Mouse (Mus musculus) embryonic facial prominence, embryonic 15.5 days (tissue): Measurements from ENCODE around the gene Mapkapk3. TPM values are rescaled to one million over a fixed set of nuclear protein-coding genes. Genes with fewer than 3 reads are reported as not detected.

Experiments used
- ATAC-seq: fragments of 200-750 bp; cut with Nextera tagmentation; 2 replicates; pipeline ENCODE4 v1.8.0; 2017; ENCODE audit warnings: low read depth, moderate TSS enrichment; ENCODE audit not compliant: insufficient number of reproducible peaks, low FRiP score, low TSS enrichment
- H3K27ac ChIP-seq: fragments of 300-500 bp; sonication (generic); replicated peaks from 2 replicates; pipeline ENCODE4 v1.5.1; 2015; ENCODE audit warnings: mild to moderate bottlenecking, inconsistent platforms
- H3K27me3 ChIP-seq: fragments of 300-500 bp; sonication (generic); 2 replicates; pipeline ENCODE4 v1.6.1; 2015; ENCODE audit warnings: inconsistent platforms
- H3K36me3 ChIP-seq: fragments of 300-500 bp; sonication (generic); 2 replicates; pipeline ENCODE4 v1.6.1; 2015; ENCODE audit warnings: mild to moderate bottlenecking, inconsistent platforms
- H3K4me1 ChIP-seq: fragments of 300-500 bp; sonication (generic); 2 replicates; pipeline ENCODE4 v1.6.1; 2015; ENCODE audit warnings: inconsistent platforms
- H3K4me2 ChIP-seq: fragments of 300-500 bp; sonication (generic); replicated peaks from 2 replicates; pipeline ENCODE4 v1.6.1; 2015; ENCODE audit warnings: mild to moderate bottlenecking, inconsistent platforms
- H3K4me3 ChIP-seq: fragments of 300-500 bp; sonication (generic); replicated peaks from 2 replicates; pipeline ENCODE4 v1.5.1; 2015; ENCODE audit warnings: mild to moderate bottlenecking, inconsistent platforms
- H3K9ac ChIP-seq: fragments of 300-500 bp; sonication (generic); 2 replicates; pipeline ENCODE4 v1.6.1; 2015; ENCODE audit warnings: inconsistent platforms
- H3K9me3 ChIP-seq: fragments of 300-500 bp; sonication (generic); replicated peaks from 2 replicates; pipeline ENCODE4 v1.6.1; 2016; ENCODE audit warnings: inconsistent platforms
- whole genome bisulfite sequencing: fragments of 180-500 bp; shearing (Covaris S2); methylation state at CpG from one replicate; pipeline ENCODE4 v1.1.7; 2015; 5-methylcytosine and 5-hydroxymethylcytosine counted together
- polyA plus RNA-seq: library from polyadenylated mRNA; unstranded; fragments of >200 nt; fragmentation: Nextera tagmentation; extraction: Ambion mirVana; gene quantifications from 2 replicates; pipeline ENCODE4 v1.2.1, GENCODE M21; 2015

Mapkapk3 gene
- polyA plus RNA-seq, 1 experiment from 2014 or later: 24.0 TPM

- 0 out of 2 replicates have a peak, but pooled peaks cover 9% of the 10 kb centered on the region for H3K36me3 ChIP-seq
- H3K4me1 ChIP-seq: 0 out of 2 replicates have a peak, but pooled peaks cover 5% of the 10 kb centered on the region
- 52% methylated on average over 4 of the region's 4 CpGs for whole genome bisulfite sequencing
- no peak overlapping the region for H3K4me3 ChIP-seq
- no peaks in the 10 kb centered on the region for H3K27me3 ChIP-seq
- H3K9me3 ChIP-seq: no peaks in the 10 kb centered on the region
- no peak for ATAC-seq
- H3K27ac ChIP-seq: no peak overlapping the region
- H3K4me2 ChIP-seq: no peak overlapping the region
- H3K9ac ChIP-seq: no peak overlapping the region
These were observed 35.3 kb upstream of the Mapkapk3 start for GRCm38 (mm10) chr9:107324799-107325561.

GRCm38 (mm10) chr9:107323558-107323957 lies 33.9 kb upstream of the Mapkapk3 start:
- WGBS: 63% methylated on average over 6 of the region's 6 CpGs
- Histone ChIP-seq H3K36me3 (0 out of 2 replicates have a peak, but pooled peaks cover 6% of the 10 kb centered on the region), H3K27me3 (no peaks in the 10 kb centered on the region), H3K27ac (no peak overlapping the region), H3K9me3 (no peaks in the 10 kb centered on the region), H3K9ac (no peak overlapping the region), H3K4me2 (no peak overlapping the region), H3K4me1 (0 out of 2 replicates have a peak, but pooled peaks cover 5% of the 10 kb centered on the region), H3K4me3 (no peak overlapping the region)
- no peak for ATAC-seq

- Histone ChIP-seq H3K27me3 (no peaks in the 10 kb centered on the region), H3K36me3 (0 out of 2 replicates have a peak, but pooled peaks cover under 1% of the 10 kb centered on the region), H3K9me3 (no peaks in the 10 kb centered on the region), H3K4me3 (no peak overlapping the region), H3K27ac (no peak overlapping the region), H3K4me1 (0 out of 2 replicates have a peak, but pooled peaks cover 5% of the 10 kb centered on the region), H3K9ac (no peak overlapping the region), H3K4me2 (no peak overlapping the region)
- 72% methylated on average over 8 of the region's 8 CpGs for WGBS
- ATAC-seq: no peak
These were observed 32.9 kb upstream of the Mapkapk3 start for GRCm38 (mm10) chr9:107322461-107323050.

GRCm38 (mm10) chr9:107315791-107316190 lies 26.1 kb upstream of the Mapkapk3 start:
- 67% methylated on average over 2 of the region's 2 CpGs for WGBS
- Histone ChIP-seq H3K27ac (no peak overlapping the region), H3K27me3 (no peaks in the 10 kb centered on the region), H3K9me3 (no peaks in the 10 kb centered on the region), H3K4me3 (no peak overlapping the region), H3K4me2 (no peak overlapping the region), H3K9ac (no peak overlapping the region), H3K4me1 (peaks cover 6% of the 10 kb centered on the region; the same call in 1 of the 2 replicates), H3K36me3 (no peaks in the 10 kb centered on the region)
- no peak for ATAC-seq

- no peaks in the 10 kb centered on the region for H3K9me3 ChIP-seq
- no peaks in the 10 kb centered on the region for H3K36me3 ChIP-seq
- ATAC-seq: no peak
- H3K4me2 ChIP-seq: no peak overlapping the region
- 77% methylated on average over 3 of the region's 3 CpGs for WGBS
- no peaks in the 10 kb centered on the region for H3K27me3 ChIP-seq
- H3K4me3 ChIP-seq: no peak overlapping the region
- no peak overlapping the region for H3K27ac ChIP-seq
- no peak overlapping the region for H3K9ac ChIP-seq
- peaks cover 6% of the 10 kb centered on the region; the same call in 1 of the 2 replicates for H3K4me1 ChIP-seq
These were observed 24.2 kb upstream of the Mapkapk3 start for GRCm38 (mm10) chr9:107313926-107314325.

- Histone ChIP-seq H3K27me3 (no peaks in the 10 kb centered on the region), H3K27ac (no peak overlapping the region), H3K9me3 (no peaks in the 10 kb centered on the region), H3K4me3 (no peak overlapping the region), H3K4me2 (no peak overlapping the region), H3K4me1 (peaks cover 11% of the 10 kb centered on the region), H3K9ac (no peak overlapping the region), H3K36me3 (no peaks in the 10 kb centered on the region)
- ATAC-seq: no peak
- 56% methylated on average over 10 of the region's 10 CpGs for WGBS
These were observed 23.3 kb upstream of the Mapkapk3 start for GRCm38 (mm10) chr9:107312811-107313584.

- no peak for ATAC-seq
- H3K4me2 ChIP-seq: no peak overlapping the region
- H3K36me3 ChIP-seq: no peaks in the 10 kb centered on the region
- H3K4me3 ChIP-seq: no peak overlapping the region
- 75% methylated on average over 5 of the region's 5 CpGs for WGBS
- no peaks in the 10 kb centered on the region for H3K9me3 ChIP-seq
- H3K27ac ChIP-seq: no peak overlapping the region
- H3K9ac ChIP-seq: no peak overlapping the region
- H3K4me1 ChIP-seq: peaks cover 32% of the 10 kb centered on the region
- no peaks in the 10 kb centered on the region for H3K27me3 ChIP-seq
These were observed 19.9 kb upstream of the Mapkapk3 start for GRCm38 (mm10) chr9:107309600-107309999.

GRCm38 (mm10) chr9:107309171-107309570 lies 19.5 kb upstream of the Mapkapk3 start:
- no peak overlapping the region for H3K4me3 ChIP-seq
- H3K9ac ChIP-seq: no peak overlapping the region
- WGBS: 76% methylated on average over 9 of the region's 9 CpGs
- no peak overlapping the region for H3K27ac ChIP-seq
- peaks cover 32% of the 10 kb centered on the region for H3K4me1 ChIP-seq
- H3K4me2 ChIP-seq: no peak overlapping the region
- no peaks in the 10 kb centered on the region for H3K36me3 ChIP-seq
- H3K27me3 ChIP-seq: no peaks in the 10 kb centered on the region
- H3K9me3 ChIP-seq: no peaks in the 10 kb centered on the region
- ATAC-seq: no peak

GRCm38 (mm10) chr9:107308346-107309000 lies 18.8 kb upstream of the Mapkapk3 start:
- Histone ChIP-seq H3K4me1 (peaks cover 32% of the 10 kb centered on the region), H3K9me3 (no peaks in the 10 kb centered on the region), H3K9ac (no peak overlapping the region), H3K4me2 (no peak overlapping the region), H3K27ac (peak overlapping the region; percentile 63; the same call in 1 of the 2 replicates), H3K36me3 (no peaks in the 10 kb centered on the region), H3K4me3 (no peak overlapping the region), H3K27me3 (no peaks in the 10 kb centered on the region)
- no peak for ATAC-seq
- 79% methylated on average over 9 of the region's 9 CpGs for WGBS

GRCm38 (mm10) chr9:107307886-107308285 lies 18.2 kb upstream of the Mapkapk3 start:
- 0 out of 2 replicates have a peak, but pooled peaks have one; percentile 20 for ATAC-seq
- no peak overlapping the region; the same call in 1 of the 2 replicates for H3K4me2 ChIP-seq
- WGBS: 40% methylated on average over 12 of the region's 12 CpGs
- H3K27me3 ChIP-seq: no peaks in the 10 kb centered on the region
- H3K4me1 ChIP-seq: peaks cover 28% of the 10 kb centered on the region
- peak overlapping the region; percentile 77 for H3K27ac ChIP-seq
- H3K9ac ChIP-seq: no peak overlapping the region
- H3K4me3 ChIP-seq: no peak overlapping the region
- no peaks in the 10 kb centered on the region for H3K9me3 ChIP-seq
- no peaks in the 10 kb centered on the region for H3K36me3 ChIP-seq
